In genomic region chr7:35741858-35742257, GRCm38 (mm10) we compare ENCODE assay signal across 19 mouse cellular contexts.
"Had no signal": no experiment of that assay in that cellular context is flagged by ENCODE, and none has a peak within 500 bp of the region (broad histone marks: within the 10 kb centered on the region; RNA-seq: fewer than 3 reads in every experiment).

No protein-coding gene starts in this region.

- H3K27me3 ChIP-seq: kidney, embryonic 15.5 days; limb, embryonic 12.5 days; liver, embryonic 13.5 days; megakaryocyte, embryonic 14.5 days; midbrain, embryonic 15.5 days; neural tube, embryonic 13.5 days; stomach, embryonic 15.5 days had no signal

- H3K4me3 ChIP-seq: kidney, embryonic 15.5 days; limb, embryonic 12.5 days; liver, embryonic 13.5 days; megakaryocyte, embryonic 14.5 days; midbrain, embryonic 15.5 days; neural tube, embryonic 13.5 days; stomach, embryonic 15.5 days had no signal

- H3K9ac ChIP-seq: kidney, embryonic 15.5 days; limb, embryonic 12.5 days; liver, embryonic 13.5 days; midbrain, embryonic 15.5 days; neural tube, embryonic 13.5 days; stomach, embryonic 15.5 days had no signal

- DNase-seq: kidney, adult 18-20 months; kidney, postnatal 14 days; layer of hippocampus, adult 9-11 months; layer of hippocampus, postnatal 36 days; liver; liver, embryonic 13.5 days; lung, adult 18-20 months; lung, postnatal 4 days; retina, postnatal 1 day; right cerebral cortex, postnatal 4 days; spleen, adult 18-20 months; thymus, postnatal 4 days had no signal

- H3K27ac ChIP-seq: kidney, embryonic 15.5 days; limb, embryonic 12.5 days; liver, embryonic 13.5 days; midbrain, embryonic 15.5 days; neural tube, embryonic 13.5 days; stomach, embryonic 15.5 days had no signal

- ATAC-seq: midbrain, embryonic 15.5 days had no signal

- H3K9me3 ChIP-seq: kidney, embryonic 15.5 days; liver, embryonic 13.5 days; midbrain, embryonic 15.5 days; stomach, embryonic 15.5 days had no signal

- H3K36me3 ChIP-seq: stomach, embryonic 15.5 days had no signal

- H3K4me1 ChIP-seq: limb, embryonic 12.5 days; neural tube, embryonic 13.5 days; stomach, embryonic 15.5 days had no signal

- H3K4me2 ChIP-seq: kidney, embryonic 15.5 days; limb, embryonic 12.5 days; liver, embryonic 13.5 days; midbrain, embryonic 11.5 days; midbrain, embryonic 15.5 days; neural tube, embryonic 13.5 days; stomach, embryonic 15.5 days had no signal
